Mouse (Mus musculus): Measurements from ENCODE around the gene Glrx5. TPM values are rescaled to one million over a fixed set of nuclear protein-coding genes. Genes with fewer than 3 reads are reported as not detected.

Glrx5 gene
- total and polyA plus RNA-seq, 3 experiments, result 86.5 to 103 (median 94.7) TPM

GRCm38 (mm10) chr12:104990741-104991454 lies 41.6 kb upstream of the Glrx5 start:
- DNase-seq, result peak in 1 of 2 experiments; percentile 66

GRCm38 (mm10) chr12:104992123-104992741 lies 40.3 kb upstream of the Glrx5 start:
- no peak for TF ChIP-seq CTCF (IDR thresholded peaks at IDR 0.05)
- TF ChIP-seq POLR2A (IDR thresholded peaks at IDR 0.05; ENCODE audit: insufficient read depth, low read depth, low read length), result no peak
- TF ChIP-seq EP300 (IDR thresholded peaks at IDR 0.05; ENCODE audit: insufficient read depth, low read depth, low read length), result no peak
- no peaks in the 10 kb centered on the region for H3K36me3 ChIP-seq (ENCODE audit: control insufficient read depth, insufficient read depth, low read length)
- no peaks in the 10 kb centered on the region; the same call in 1 of the 2 replicates for H3K79me2 ChIP-seq (replicated peaks; ENCODE audit: control insufficient read depth, insufficient read depth, low read length)
- H3K27ac ChIP-seq, result peak overlapping the region; percentile 45
- peaks cover 19% of the 10 kb centered on the region for H3K4me1 ChIP-seq (ENCODE audit: control insufficient read depth, insufficient read depth, low read length)
- no peaks in the 10 kb centered on the region for H3K27me3 ChIP-seq (ENCODE audit: control insufficient read depth, insufficient read depth, low read length)
- no peak overlapping the region for H3K4me3 ChIP-seq
- WGBS, result 43% methylated on average over 10 of the region's 10 CpGs
- peak in 1 of 2 experiments; percentile 49 for DNase-seq
- no peak overlapping the region for H3K9ac ChIP-seq (ENCODE audit: low read depth, low read length)
- intact Hi-C loops (cut with DNase I), result no loop called here

More at GRCm38 (mm10) chr12:104990741-104991454, 41.6 kb upstream of the Glrx5 start:
- WGBS, result 63% methylated on average over 13 of the region's 13 CpGs
- no peak overlapping the region for H3K27ac ChIP-seq
- no peak overlapping the region for H3K9ac ChIP-seq (ENCODE audit: low read depth, low read length)
- H3K4me1 ChIP-seq (ENCODE audit: control insufficient read depth, insufficient read depth, low read length), result peaks cover 19% of the 10 kb centered on the region
- no peak overlapping the region for H3K4me3 ChIP-seq
- TF ChIP-seq POLR2A (IDR thresholded peaks at IDR 0.05; ENCODE audit: insufficient read depth, low read depth, low read length) (no peak), EP300 (IDR thresholded peaks at IDR 0.05; ENCODE audit: insufficient read depth, low read depth, low read length) (peak; percentile 73; the same call in 1 of the 2 replicates)
- no peaks in the 10 kb centered on the region; the same call in 1 of the 2 replicates for H3K79me2 ChIP-seq (replicated peaks; ENCODE audit: control insufficient read depth, insufficient read depth, low read length)
- H3K27me3 ChIP-seq (ENCODE audit: control insufficient read depth, insufficient read depth, low read length), result no peaks in the 10 kb centered on the region
- H3K36me3 ChIP-seq (ENCODE audit: control insufficient read depth, insufficient read depth, low read length), result no peaks in the 10 kb centered on the region
- intact Hi-C loops (cut with DNase I), result no loop called here

GRCm38 (mm10) chr12:104992838-104993237 lies 39.6 kb upstream of the Glrx5 start:
- H3K4me1 ChIP-seq (ENCODE audit: control insufficient read depth, insufficient read depth, low read length), result peaks cover 19% of the 10 kb centered on the region
- H3K9ac ChIP-seq (ENCODE audit: low read depth, low read length), result no peak overlapping the region
- H3K27me3 ChIP-seq (ENCODE audit: control insufficient read depth, insufficient read depth, low read length), result no peaks in the 10 kb centered on the region
- no peaks in the 10 kb centered on the region; the same call in 1 of the 2 replicates for H3K79me2 ChIP-seq (replicated peaks; ENCODE audit: control insufficient read depth, insufficient read depth, low read length)
- 27% methylated on average over 8 of the region's 8 CpGs for WGBS
- H3K4me3 ChIP-seq, result no peak overlapping the region
- H3K36me3 ChIP-seq (ENCODE audit: control insufficient read depth, insufficient read depth, low read length), result no peaks in the 10 kb centered on the region
- TF ChIP-seq POLR2A (IDR thresholded peaks at IDR 0.05; ENCODE audit: insufficient read depth, low read depth, low read length) (0 out of 2 replicates have a peak, but pooled peaks have one; percentile 19), CTCF (IDR thresholded peaks at IDR 0.05) (no peak)
- peak; percentile 64 to 76 for DNase-seq
- intact Hi-C loops (cut with DNase I), result no loop called here
- H3K27ac ChIP-seq, result peak overlapping the region; percentile 45

DNA sequence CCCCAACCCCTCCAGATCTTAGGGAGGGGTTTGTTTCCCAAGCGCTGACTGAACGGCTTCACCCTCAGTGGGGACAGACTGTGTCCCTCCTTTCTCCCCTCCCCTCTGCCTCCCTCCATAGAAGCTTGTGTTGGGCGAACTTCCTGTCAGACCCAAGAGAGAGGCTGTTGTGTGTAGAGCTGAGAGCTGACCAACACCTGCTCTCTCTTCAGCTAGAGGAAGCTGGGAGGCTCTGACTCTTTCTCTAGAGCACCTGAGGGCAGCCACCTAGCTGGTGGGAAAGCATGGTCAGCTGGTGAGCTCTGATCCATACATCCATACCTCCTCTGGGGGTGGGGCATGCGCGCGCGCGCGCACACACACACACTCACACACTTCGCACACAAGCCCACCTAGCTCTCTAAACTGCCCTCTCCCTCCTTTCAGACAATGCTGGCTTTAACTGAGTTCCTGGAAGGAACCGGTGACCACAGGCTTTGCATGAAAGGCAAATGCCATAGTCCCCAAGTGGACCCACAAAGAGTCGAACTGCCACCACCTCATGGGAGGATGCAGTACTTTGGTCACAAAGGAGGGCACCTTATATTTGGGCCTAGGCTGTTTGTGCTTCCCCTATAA lies 37.1 kb upstream of the Glrx5 start:
- intact Hi-C loops (cut with DNase I), result no loop called here
- no peak overlapping the region for H3K9ac ChIP-seq (ENCODE audit: low read depth, low read length)
- H3K4me1 ChIP-seq (ENCODE audit: control insufficient read depth, insufficient read depth, low read length), result peaks cover 19% of the 10 kb centered on the region
- no peaks in the 10 kb centered on the region for H3K36me3 ChIP-seq (ENCODE audit: control insufficient read depth, insufficient read depth, low read length)
- no peak overlapping the region for H3K4me3 ChIP-seq
- no peaks in the 10 kb centered on the region for H3K27me3 ChIP-seq (ENCODE audit: control insufficient read depth, insufficient read depth, low read length)
- peaks cover 1% of the 10 kb centered on the region; the same call in 1 of the 2 replicates for H3K79me2 ChIP-seq (replicated peaks; ENCODE audit: control insufficient read depth, insufficient read depth, low read length)
- no peak for DNase-seq
- H3K27ac ChIP-seq, result no peak overlapping the region
- 89% methylated on average over 12 of the region's 12 CpGs for WGBS
- TF ChIP-seq POLR2A (IDR thresholded peaks at IDR 0.05; ENCODE audit: insufficient read depth, low read depth, low read length), result no peak
- TF ChIP-seq EP300 (IDR thresholded peaks at IDR 0.05; ENCODE audit: insufficient read depth, low read depth, low read length), result no peak
- no peak for TF ChIP-seq CTCF (IDR thresholded peaks at IDR 0.05)

- H3K79me2 ChIP-seq (replicated peaks; ENCODE audit: control insufficient read depth, insufficient read depth, low read length), result peaks cover 1% of the 10 kb centered on the region; the same call in 1 of the 2 replicates
- intact Hi-C loops (cut with DNase I), result no loop called here
- H3K27ac ChIP-seq, result no peak overlapping the region
- H3K9ac ChIP-seq (ENCODE audit: low read depth, low read length), result no peak overlapping the region
- peaks cover 20% of the 10 kb centered on the region for H3K4me1 ChIP-seq (ENCODE audit: control insufficient read depth, insufficient read depth, low read length)
- no peaks in the 10 kb centered on the region for H3K36me3 ChIP-seq (ENCODE audit: control insufficient read depth, insufficient read depth, low read length)
- no peak for DNase-seq
- 79% methylated on average over 9 of the region's 9 CpGs for WGBS
- TF ChIP-seq CTCF (IDR thresholded peaks at IDR 0.05), result no peak
- no peak for TF ChIP-seq EP300 (IDR thresholded peaks at IDR 0.05; ENCODE audit: insufficient read depth, low read depth, low read length)
- TF ChIP-seq POLR2A (IDR thresholded peaks at IDR 0.05; ENCODE audit: insufficient read depth, low read depth, low read length), result no peak
- H3K27me3 ChIP-seq (ENCODE audit: control insufficient read depth, insufficient read depth, low read length), result no peaks in the 10 kb centered on the region
- H3K4me3 ChIP-seq, result no peak overlapping the region
Observed at GRCm38 (mm10) chr12:104996012-104996728, 36.3 kb upstream of the Glrx5 start.

Data from heart, adult 2 months (tissue).